Mouse (Mus musculus) gonadal fat pad, adult 2 months (tissue): ENCODE data around the gene Scube2. TPM values are rescaled to one million over a fixed set of nuclear protein-coding genes. Genes with fewer than 3 reads are reported as not detected.

Experiments used
- DNase-seq: peaks from one replicate; pipeline ENCODE4 v3.0.0-alpha.2; 2012; ENCODE audit warnings: low read depth
- polyA plus RNA-seq: library from polyadenylated mRNA; depleted of rRNA; stranded (reverse); fragments of >200 nt; gene quantifications from 2 replicates; pipeline ENCODE4 v1.2.3, GENCODE M21; 2012

The Scube2 gene
- polyA plus RNA-seq, 1 experiment = 0.23 TPM

DNA sequence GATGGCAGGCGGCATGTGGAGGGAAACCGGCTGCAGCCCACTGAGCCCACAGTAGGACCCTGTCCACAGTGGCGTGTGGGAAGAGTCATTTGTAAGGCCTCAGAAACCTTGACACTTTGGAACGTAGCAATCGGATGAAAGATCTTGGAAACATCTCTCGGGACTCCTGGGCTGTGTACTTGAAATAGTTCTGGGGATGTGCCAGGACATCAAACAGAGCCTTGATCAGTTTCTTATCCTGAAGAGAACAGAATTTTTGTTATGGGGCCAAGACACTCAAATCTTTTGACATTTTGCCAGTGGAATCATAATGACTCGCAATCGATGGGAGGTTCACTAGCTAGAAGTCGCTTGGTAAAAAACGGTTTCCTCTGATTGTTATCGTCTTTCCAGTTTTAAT is 66.3 kb downstream of the Scube2 start:
- DNase-seq = no peak

DNA sequence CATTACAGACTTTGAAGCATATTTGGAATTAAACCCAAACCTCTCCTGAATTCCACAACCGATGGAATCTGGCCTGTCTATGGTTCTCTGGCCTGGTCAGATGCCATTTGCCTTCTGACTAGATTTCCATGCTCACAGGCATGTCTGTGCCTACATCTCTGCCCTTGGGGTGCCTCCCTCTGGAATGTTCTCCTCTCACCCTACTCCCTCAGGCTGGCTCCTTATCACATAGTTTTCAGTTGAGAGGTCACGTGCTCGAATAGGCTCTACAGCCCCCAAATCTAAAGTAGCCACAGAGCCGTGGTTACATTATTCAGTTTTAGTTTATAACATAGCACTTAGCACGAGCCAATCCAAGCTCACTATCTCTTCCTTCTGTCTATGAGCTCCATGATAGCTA is 69.9 kb downstream of the Scube2 start:
- no peak for DNase-seq

DNA sequence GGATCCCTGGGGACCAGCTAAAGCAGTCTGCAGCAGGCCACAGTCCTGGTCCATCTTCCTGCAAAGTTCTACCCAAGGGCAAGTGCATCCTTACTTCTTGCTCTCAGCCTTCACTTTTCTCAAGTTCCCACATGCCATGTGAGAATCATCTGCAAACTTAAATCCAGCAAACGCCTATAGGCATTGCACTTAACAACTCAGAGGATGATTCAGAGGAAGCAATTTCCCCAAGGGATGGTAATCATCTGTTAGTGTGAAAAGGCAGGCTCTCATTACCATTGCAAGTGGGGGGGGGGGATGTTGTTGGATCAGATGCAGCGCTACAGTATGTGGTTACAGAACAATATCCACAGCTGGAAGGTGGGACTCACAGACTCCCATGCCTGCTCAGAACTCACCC is 70.9 kb downstream of the Scube2 start:
- DNase-seq = no peak

DNA sequence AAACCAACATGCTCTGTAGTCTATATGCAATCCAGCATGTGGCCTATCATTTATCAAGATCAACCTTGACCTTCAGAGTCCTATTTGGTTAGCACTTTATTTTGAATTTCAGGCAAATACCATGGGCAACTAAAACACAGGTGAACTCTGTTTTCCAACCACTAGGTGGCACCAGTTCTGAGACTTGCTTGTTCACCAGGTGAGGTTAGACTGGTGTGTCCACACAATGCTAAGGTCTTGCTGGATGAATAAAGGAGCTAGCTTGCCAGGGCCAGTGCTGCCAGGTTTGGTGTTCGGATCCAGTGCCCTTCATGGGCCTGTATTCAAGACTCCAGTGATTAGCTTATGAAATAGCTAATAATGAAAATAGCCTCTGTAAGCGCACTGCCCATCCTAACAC is 72.7 kb downstream of the Scube2 start:
- DNase-seq = no peak

DNA sequence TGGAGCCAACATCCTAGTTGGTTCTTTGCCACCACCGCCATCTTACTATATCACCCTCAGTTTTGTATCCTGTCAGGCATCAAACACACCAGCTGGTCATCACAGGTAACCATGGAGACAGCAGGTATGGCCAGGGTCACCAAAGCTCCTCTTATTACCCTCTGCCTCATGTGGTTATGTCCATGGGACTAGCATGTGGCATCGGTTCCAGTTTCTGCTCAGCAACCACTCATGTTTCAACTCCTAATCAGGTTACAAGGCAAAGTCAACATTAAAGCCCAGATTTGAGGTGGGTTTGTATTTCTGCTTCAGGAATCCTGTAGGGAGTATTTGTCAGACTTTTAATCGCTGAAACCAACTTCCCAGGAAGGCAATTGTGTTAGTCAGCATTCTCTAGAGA is 74.7 kb downstream of the Scube2 start:
- DNase-seq = no peak

DNA sequence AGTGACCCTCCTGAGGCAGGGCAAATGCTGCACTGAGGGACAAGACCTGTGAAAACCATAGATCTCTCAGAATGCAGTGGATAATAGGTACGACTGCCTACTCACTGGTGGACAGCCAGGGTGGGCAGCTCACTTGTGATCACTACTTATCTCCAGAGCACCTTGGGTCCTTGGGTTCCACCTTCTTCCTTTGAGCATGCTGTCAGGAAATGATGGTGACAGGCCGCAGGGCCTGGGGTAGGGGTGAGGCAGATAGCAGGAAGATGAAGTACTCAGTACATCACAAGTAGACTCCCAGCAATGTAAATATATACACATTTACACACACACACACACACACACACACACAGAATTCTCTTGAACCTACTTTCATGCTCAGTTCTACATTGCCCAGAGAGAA is 77.6 kb downstream of the Scube2 start:
- DNase-seq = no peak

DNA sequence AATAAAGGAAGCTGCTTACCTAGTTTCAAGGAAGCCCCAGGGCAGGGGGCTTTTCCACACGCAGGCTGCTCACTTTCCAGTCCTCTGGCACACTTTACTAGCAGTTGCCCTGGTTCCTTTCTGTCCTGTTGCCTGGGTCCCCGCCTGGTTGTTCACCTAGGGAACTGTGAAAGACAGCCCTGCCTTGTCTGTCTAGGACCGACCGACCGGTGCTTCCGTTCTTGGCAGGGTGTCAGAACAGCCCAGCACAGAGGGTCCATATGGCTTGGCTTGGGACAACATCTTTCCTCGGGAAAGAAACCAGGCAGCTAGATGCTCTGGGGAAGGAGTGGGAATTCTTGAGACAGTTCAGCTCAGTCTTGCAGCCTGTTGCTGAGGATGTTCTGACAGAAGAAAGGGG is 82.2 kb downstream of the Scube2 start:
- no peak for DNase-seq

DNA sequence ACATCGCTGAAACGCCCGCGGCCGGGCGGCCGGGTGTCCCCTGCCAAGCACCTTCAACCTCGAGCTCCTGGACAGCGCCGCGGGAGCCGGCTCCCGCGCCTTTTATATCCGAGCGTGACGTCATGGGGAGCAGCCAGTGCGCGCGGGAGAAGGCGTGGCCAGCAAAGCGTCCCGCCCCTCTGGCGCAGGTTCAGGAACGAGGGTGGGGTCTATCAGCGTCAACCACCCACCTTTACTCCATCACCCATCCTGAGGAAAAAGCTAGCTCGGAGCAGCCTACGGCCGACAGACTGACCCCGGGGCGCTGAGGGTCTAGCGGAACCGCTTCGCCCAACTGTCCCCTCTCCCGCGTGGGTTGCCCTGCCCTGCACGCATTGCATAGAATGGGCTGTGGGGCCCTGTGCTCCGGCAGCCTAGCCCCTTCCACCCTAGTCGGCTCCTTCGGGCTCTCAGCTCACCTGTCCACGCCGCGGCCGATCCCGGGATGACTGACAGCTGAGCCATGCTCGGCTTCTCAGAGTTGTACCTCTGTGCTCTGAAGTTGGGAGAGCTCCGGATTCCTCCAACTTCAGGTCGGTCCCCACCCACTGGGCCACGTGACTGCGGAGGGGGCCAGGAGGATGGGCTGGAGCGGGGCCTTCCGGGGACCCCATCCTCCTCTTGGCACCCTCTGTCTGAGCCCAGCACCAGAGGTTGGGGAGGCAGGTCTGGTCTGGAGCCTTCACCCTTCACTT is 83.8 kb downstream of the Scube2 start, which contains the start of gene Nrip3:
Nrip3 (minus strand) TSS at position 556 of the 734 bp plus-strand sequence.
- DNase-seq = no peak

DNA sequence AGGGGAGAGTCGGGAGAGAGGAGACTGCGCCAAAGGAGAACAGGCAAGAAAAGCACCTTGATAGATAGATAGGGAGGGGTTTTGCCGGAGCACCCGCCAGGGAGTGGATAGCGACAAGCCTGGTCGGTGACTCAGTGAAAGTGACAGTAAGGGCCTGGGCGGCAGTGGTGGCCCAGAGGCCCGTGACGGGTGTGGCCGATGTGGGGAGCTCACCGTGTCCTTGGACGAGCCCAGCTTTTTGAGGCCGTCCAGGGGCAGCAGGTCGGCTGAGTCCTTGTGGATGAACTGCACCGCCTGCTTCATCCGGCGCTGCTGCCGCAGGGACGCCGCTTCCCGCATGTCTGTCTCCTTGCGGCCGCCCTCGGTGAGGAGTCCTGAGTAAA is 84.4 kb downstream of the Scube2 start:
- DNase-seq = no peak

DNA sequence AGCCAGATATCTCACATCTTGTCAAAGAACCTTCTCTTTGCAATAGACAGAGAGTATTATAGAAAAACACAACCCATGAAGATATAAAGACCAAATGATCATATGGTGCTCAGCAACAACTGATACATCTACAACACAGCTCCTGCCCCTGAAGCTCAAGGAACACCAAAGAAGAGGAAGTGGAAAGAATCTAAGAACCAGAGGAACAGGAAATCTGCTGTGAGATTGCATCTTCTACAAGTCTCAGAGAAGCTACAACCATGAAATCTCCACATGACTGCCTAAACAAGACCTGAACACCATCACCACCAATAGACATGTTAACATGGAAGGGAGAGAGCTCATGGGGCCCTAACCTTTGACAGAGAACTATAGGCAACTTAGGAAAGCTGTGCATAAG is 93.2 kb downstream of the Scube2 start:
- DNase-seq = no peak

DNA sequence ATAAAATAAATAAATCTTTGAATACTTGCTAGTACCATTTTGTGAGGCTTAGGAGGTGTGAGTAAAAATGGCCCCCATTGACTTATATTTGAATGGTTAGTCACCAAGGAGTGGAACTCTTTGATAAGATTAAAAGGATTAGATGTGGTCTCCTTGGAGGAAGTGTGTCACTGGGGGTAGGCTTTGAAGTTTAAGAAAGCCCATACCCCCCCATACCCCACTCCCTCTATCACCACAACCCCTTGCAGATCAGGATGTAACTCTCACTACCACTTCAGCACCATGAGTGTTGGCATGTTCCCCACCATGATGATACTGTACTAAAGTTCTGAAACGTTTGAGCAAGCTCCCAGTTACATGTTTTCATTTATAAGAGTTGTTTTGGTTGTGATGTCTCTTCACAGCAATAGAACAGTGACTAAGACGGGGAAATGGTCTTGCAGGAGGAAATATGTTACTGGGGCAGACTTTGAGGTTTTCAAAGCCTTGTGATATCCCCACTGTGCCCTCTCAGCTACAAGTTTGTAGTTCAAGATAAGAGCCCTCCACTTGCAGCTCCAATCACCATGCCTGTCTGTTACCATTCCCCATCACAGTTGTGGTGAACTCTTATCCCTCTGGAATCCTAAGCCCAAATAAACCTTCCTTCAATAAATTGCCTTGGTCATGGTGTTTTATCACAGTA is 96.6 kb downstream of the Scube2 start:
- no peak for DNase-seq

DNA sequence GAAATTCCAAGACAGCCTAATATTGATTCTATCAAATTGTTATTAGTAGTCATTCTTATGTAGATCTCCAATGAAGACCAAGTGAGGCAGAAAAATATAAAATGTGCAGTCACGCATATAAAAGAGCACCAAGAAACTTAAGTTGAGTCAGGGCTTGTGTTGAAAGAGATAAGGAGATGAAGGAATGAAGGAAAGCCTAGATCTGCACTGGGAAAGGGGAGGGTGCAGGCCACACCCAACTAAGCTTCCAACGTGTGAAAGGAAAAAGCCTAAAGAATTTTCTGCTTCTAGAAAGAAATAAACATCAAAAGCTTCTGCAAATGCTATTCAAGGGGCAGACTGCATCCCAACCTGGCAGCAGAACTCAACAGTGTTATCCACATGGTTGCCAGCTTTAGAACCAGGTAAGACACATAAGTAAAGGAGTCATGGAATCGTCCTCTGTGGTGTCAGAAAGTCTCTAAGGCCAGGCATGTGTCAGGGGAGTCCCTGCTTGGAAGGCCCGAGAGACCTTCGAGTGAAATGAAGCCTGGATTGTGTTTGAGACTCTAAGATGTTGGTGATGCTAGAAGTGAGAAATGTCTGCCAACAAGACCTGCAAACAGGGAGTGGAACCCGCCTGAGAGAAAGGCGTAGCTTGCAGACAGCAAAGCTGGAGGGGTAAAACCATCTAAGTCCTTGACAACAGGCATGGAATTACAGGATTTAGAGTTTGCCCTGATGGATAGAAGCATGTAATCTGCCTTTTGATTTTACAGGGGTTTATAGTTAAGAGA is 97.7 kb downstream of the Scube2 start:
- DNase-seq = no peak

DNA sequence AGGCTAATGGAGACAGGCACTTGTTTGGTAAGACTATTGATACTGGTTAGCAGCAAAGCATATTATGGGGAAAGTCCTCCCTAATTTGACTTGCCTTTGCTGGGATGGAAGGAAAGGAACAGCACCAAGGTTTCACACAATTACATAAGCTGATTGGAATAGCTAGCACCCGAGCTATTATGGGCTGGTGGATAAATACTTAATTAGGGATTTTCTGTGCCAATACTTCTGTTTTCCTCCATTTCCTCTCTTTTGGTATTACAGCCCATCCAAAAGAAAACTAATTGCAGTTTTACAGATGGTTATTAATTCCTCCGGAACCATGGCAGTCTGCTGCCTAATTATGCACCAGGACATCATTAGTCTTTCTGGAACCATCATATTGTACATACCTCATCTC is 101.5 kb downstream of the Scube2 start:
- DNase-seq = no peak

DNA sequence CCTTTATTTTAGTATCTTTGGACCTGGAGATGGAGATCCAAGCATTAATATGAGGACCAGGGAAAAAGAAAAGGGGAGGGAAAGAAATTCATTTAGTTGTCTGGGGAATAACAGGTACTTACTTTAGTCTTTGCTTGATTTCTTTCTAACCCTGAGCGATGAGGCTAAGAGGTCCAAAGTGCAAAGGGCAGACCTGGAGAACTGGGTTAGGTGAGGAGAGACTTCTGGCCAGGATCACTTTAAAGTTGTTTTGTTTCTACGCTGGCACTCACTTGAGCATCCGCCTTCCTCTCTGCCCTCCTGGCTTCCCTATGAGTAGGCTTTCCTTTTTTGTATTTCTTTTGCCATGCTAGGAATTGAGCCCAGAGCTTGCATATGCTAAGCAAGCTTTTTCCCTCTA is 109.2 kb downstream of the Scube2 start:
- DNase-seq = no peak

DNA sequence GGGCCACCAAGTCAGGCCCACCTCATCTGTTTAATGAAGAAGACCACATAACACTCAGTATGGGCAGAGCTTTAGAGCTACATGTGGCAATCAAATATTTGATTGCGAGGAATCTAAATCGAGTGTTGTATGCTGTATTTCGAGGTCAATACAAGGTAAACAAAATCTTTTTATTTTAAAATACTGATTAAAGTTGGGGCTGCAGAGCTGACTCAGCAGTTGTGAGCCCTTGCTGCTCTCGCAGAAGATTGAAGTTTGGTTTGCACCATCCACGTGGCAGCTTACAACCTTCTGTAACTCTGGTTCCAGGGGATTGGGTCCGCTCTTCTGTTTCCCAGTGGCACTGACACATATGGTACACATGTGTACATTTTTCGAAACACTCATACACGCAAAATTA is 111.4 kb downstream of the Scube2 start:
- no peak for DNase-seq

DNA sequence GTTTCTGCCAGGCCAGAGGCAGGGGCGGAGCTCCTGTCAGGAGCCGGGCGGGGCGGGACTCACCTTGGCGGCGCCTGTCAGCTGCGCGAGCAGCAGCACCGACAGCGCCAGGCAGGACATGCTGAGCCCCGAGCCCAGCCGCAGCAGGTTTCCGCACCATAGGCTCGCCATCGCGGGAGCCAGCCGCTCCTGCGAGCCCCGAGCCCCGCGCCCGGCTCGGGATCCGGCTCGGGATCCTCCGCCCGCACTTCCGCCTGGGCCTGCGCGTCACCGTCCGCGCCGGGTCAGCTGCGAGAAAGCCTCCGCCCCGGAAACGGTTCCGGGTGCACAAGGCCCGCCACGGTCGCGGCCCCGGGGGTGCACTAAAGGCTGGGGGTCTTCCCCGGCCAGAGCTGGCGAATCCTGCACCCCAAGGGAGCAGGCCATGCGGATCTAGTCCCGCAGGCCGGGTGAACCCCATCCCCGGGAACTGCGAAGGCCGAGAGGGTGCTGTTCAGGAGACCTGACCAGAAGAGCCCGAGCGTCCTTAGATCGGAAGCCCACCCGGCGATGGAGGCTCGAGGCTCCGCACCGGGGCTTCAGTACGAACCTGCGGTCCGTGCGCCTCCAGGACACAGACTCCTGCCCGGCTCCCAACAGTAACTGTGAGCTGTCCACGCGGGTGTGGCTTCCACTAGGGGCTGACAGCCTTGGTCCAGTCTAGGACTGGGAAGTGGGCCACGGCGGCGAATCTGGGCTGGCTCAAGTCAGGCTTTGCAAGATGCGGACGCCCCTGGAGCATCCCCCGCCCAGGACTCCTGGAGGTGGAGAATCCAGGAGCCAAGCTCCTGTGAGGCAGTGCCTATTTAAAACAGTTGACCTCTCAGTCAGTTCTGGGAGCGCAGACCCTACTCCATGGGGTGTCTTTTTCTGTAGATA is 113.2 kb downstream of the Scube2 start, which contains the start of gene Tmem9b:
Tmem9b (minus strand) TSS at position 868 of the 918 bp plus-strand sequence.
- no peak for DNase-seq

DNA sequence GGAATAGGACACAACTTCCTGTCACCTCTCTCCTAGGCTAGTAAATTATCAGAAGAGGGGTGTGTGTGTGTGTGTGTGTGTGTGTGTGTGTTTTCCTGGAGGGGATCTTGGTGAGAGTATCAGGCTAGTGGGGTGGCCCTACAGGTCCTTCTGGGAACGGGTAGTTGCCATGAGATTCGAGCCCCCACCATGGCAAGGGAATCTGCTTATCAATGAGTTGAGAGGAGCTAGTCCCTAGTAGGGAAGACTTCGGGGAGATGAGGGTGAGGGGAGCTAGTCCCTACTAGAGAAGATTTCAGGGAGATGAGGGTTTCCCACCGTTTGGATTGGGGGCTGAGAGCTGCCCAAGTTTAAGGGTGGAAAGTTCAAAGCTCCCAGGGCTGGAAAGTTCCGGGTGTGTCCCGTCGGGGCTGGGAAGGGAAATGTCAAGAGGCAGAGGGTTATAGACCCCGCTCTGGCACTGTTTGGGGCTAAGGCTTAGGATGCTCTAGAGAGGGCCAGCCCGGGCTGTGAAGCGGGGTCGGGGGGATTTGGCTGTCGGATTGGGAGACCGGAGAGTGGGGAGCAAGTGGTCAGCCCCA is 114.0 kb downstream of the Scube2 start:
- no peak for DNase-seq
